Mouse (Mus musculus) kidney, adult 2 months (tissue): ENCODE measurements around the gene R3hcc1l. TPM values are rescaled to one million over a fixed set of nuclear protein-coding genes. Genes with fewer than 3 reads are reported as not detected.
A peak's percentile ranks its signal among the peaks of the same experiment; 100 is the strongest.

Experiments used
- DNase-seq: peaks from one replicate; pipeline ENCODE4 v3.0.0; 2021
- H3K27ac ChIP-seq: fragments of 200-500 bp; 2 replicates; pipeline ENCODE4 v1.5.1; 2012; ENCODE audit warnings: low read depth, low read length, control low read depth, inconsistent platforms; ENCODE audit not compliant: insufficient read depth
- H3K27me3 ChIP-seq: fragments of 200-500 bp; replicated peaks from 2 replicates; pipeline ENCODE4 v1.6.1; 2012; ENCODE audit warnings: mild to moderate bottlenecking, moderate library complexity, low read length, inconsistent platforms; ENCODE audit not compliant: control insufficient read depth, insufficient read depth
- H3K36me3 ChIP-seq: fragments of 200-500 bp; 2 replicates; pipeline ENCODE4 v1.6.1; 2012; ENCODE audit warnings: mild to moderate bottlenecking, moderate library complexity, low read length, inconsistent platforms; ENCODE audit not compliant: control insufficient read depth, insufficient read depth
- H3K4me1 ChIP-seq: fragments of 200-500 bp; 2 replicates; pipeline ENCODE4 v1.6.1; 2011; ENCODE audit warnings: low read length; ENCODE audit not compliant: control insufficient read depth, insufficient read depth
- H3K4me3 ChIP-seq: fragments of 200-500 bp; 2 replicates; pipeline ENCODE4 v1.5.1; 2011; ENCODE audit warnings: mild to moderate bottlenecking, low read depth, low read length, control low read depth; ENCODE audit not compliant: insufficient read depth
- CTCF ChIP-seq: fragments of 200-500 bp; conservative IDR thresholded peaks from 2 replicates; pipeline ENCODE4 v1.5.1; 2011; ENCODE audit warnings: low read depth, mild to moderate bottlenecking, control low read depth, low read length, moderate library complexity, mixed read lengths; ENCODE audit not compliant: insufficient read depth, insufficient read length
- POLR2A ChIP-seq: fragments of 200-500 bp; IDR thresholded peaks from one replicate; pipeline ENCODE4 v1.6.1; 2011; ENCODE audit warnings: low read depth, low read length, control low read depth
- WGBS: fragments of 180-500 bp; shearing (Covaris S2); methylation state at CpG from one replicate; pipeline ENCODE4 v1.1.7; 2018; 5-methylcytosine and 5-hydroxymethylcytosine counted together
- polyA plus RNA-seq: library from polyadenylated mRNA; depleted of rRNA; stranded (reverse); fragments of >200 nt; gene quantifications from 2 replicates; pipeline ENCODE4 v1.2.3, GENCODE M21; 2012

R3hcc1l gene
- polyA plus RNA-seq, 1 experiment, result 5.7 TPM

DNA sequence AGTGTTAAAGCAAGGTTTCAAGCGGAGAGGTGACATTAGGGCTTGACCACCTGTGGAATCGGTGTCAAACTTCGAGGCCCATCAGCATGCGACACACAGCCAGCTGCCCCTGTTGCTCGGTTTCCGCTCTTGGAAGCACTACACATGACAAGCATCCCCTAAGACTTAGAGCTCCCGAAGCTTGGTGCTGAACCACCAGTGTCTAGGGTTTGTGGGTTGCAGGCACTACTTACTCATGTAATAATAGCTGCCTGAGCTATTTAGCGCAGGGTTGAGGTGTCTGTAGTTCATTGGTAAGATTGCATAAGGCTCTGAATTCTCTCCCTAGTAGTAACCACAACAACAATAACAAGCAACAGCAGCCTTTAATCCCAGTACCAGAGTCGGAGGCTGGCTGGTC, 1.2 kb downstream of the R3hcc1l start:
- 36% methylated on average over 9 of the region's 9 CpGs for WGBS
- peak overlapping the region; percentile 94; the same call in 1 of the 2 replicates for H3K4me3 ChIP-seq
- peak overlapping the region; percentile 95 for H3K27ac ChIP-seq
- no peaks in the 10 kb centered on the region for H3K27me3 ChIP-seq
- peaks cover 12% of the 10 kb centered on the region for H3K4me1 ChIP-seq
- TF ChIP-seq POLR2A (no peak), CTCF (no peak)
- DNase-seq, result peak; percentile 19
- no peaks in the 10 kb centered on the region for H3K36me3 ChIP-seq

- no peaks in the 10 kb centered on the region for H3K27me3 ChIP-seq
- WGBS, result 89% methylated on average over 2 of the region's 2 CpGs
- peaks cover 21% of the 10 kb centered on the region for H3K4me1 ChIP-seq
- TF ChIP-seq POLR2A (no peak), CTCF (no peak)
- H3K4me3 ChIP-seq, result no peak overlapping the region
- H3K27ac ChIP-seq, result no peak overlapping the region
- no peak for DNase-seq
- H3K36me3 ChIP-seq, result no peaks in the 10 kb centered on the region
Observed at GRCm38 (mm10) chr19:42524703-42525102, 6.1 kb downstream of the R3hcc1l start.

GRCm38 (mm10) chr19:42529992-42530437, 11.5 kb downstream of the R3hcc1l start:
- no peak for TF ChIP-seq CTCF
- no peak for TF ChIP-seq POLR2A
- Histone ChIP-seq H3K27ac (peak overlapping the region; percentile 41), H3K36me3 (no peaks in the 10 kb centered on the region), H3K4me1 (peaks cover 27% of the 10 kb centered on the region), H3K27me3 (no peaks in the 10 kb centered on the region), H3K4me3 (no peak overlapping the region)
- WGBS, result 16% methylated on average over 9 of the region's 9 CpGs
- peak; percentile 54 for DNase-seq

DNA sequence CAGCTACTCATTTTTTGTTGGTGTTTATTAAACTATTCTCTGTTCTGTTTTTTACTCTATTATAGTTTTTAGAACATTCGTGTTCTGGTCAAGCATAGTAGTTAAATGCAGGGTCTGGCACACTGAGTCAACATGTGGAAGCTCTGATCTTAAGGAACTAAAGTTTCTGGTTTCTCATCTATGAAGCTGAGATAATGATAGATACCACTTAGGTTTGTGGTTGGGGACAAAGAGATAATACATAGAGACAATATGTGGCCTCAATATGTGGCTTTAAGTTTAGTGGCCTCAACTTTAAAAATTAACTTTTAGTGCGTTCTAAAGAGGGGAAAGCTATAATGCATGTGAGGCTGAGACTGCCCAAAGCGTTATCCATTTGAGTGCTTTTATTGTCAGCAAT, 15.9 kb downstream of the R3hcc1l start:
- DNase-seq, result no peak
- whole genome bisulfite sequencing, result 49% methylated on average over 3 of the region's 3 CpGs
- no peak overlapping the region; the same call in 1 of the 2 replicates for H3K27ac ChIP-seq
- TF ChIP-seq POLR2A (no peak), CTCF (no peak)
- no peak overlapping the region for H3K4me3 ChIP-seq
- H3K4me1 ChIP-seq, result peaks cover 22% of the 10 kb centered on the region
- H3K36me3 ChIP-seq, result no peaks in the 10 kb centered on the region
- H3K27me3 ChIP-seq, result no peaks in the 10 kb centered on the region

DNA sequence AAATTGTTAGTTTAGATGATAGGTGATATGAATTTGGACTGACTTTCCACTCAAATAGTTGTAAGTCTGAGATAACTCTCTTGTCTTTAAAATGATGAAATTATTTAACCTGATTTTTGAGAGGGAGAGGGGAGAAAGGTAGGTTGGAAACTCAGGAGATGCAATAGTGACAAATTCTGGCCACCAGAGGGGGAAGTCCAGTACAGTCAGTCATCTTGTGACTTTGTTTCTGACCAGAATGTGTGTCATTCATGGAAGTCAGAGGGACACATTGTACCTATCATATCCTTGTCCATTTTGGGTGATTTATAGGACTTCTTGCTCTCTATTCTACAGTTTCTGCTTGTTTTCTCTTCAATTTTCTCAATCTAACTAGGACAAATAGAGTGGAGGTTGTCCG, 19.0 kb downstream of the R3hcc1l start:
- Histone ChIP-seq H3K4me1 (peaks cover 22% of the 10 kb centered on the region), H3K36me3 (no peaks in the 10 kb centered on the region), H3K27ac (no peak overlapping the region), H3K27me3 (no peaks in the 10 kb centered on the region), H3K4me3 (no peak overlapping the region)
- WGBS, result 93% methylated on average over 1 of the region's 1 CpGs
- TF ChIP-seq POLR2A (no peak), CTCF (no peak)
- DNase-seq, result no peak

DNA sequence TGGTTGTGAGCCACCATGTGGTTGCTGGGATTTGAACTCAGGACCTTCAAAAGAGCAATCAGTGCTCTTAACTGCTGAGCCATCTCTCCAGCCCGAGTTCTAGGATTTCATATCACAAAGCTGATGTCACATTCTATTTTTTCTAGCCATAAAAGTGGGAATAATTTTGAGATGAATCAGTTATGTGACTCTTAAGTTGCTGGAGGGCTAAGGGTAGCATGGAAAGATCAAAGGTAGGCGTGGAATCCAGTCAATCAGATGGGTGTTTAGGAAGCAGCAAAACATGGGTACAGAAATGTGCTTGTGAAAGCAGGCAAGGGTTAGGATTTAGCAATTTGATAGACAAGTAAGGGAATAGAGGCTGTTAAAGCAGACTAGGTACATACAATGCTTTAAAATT, 20.4 kb downstream of the R3hcc1l start:
- H3K4me1 ChIP-seq, result peaks cover 15% of the 10 kb centered on the region
- no peak overlapping the region for H3K4me3 ChIP-seq
- whole genome bisulfite sequencing, result 89% methylated on average over 2 of the region's 2 CpGs
- no peaks in the 10 kb centered on the region for H3K36me3 ChIP-seq
- no peak overlapping the region for H3K27ac ChIP-seq
- DNase-seq, result no peak
- H3K27me3 ChIP-seq, result no peaks in the 10 kb centered on the region
- TF ChIP-seq CTCF (no peak), POLR2A (no peak)

DNA sequence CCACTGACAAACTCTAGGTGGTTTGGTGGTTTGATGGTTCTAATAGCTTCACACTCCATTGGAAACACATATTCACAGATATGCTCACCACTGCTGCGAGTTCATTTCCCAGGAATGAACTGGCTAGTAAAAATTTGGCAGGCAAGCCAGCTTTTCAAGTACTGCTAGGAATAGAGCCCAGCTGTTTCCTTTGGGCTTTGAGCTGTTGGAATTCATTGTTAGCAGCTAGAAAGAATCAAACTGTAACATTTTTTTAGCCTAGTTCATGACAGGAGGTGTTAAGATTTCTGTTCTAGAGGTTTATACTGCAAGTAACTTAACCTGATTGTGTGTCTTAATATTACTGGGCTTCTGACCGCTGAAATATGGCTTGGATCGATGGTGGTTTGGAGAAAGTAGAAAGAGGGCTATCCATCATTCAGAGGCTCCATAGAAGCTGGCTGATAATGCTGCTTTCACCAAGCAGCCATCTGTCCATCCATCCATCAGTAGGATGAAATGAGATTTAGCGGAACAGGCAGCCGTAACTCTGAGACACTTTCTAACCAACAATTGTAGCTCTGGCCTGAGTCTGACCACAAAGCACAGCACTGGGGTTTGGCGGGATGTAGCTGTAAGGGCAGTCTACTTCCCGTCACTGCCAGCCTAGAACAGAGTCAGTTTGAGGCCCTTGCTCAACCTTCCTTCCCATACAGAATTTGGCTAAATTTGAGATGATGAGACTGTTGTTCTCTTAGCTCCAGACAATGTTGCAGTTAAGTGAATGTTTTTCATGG, 21.0 kb downstream of the R3hcc1l start:
- WGBS, result 67% methylated on average over 7 of the region's 7 CpGs
- peak; percentile 36 for DNase-seq
- Histone ChIP-seq H3K4me1 (peaks cover 12% of the 10 kb centered on the region), H3K36me3 (no peaks in the 10 kb centered on the region), H3K27ac (no peak overlapping the region), H3K4me3 (no peak overlapping the region), H3K27me3 (no peaks in the 10 kb centered on the region)
- TF ChIP-seq CTCF (no peak), POLR2A (no peak)
